Mouse (Mus musculus) hindbrain, embryonic 14.5 days (tissue): Measurements from ENCODE around the gene Olfr1040. TPM values are rescaled to one million over a fixed set of nuclear protein-coding genes. Genes with fewer than 3 reads are reported as not detected.
"Not testable (repeated sequence)": the region's sequence is repeated elsewhere in the genome, so short reads cannot be mapped to it uniquely, and the experiment has no call there.

Experiments used
- ATAC-seq: fragments of 200-750 bp; cut with Nextera tagmentation; 2 replicates; pipeline ENCODE4 v1.8.0; 2017; ENCODE audit warnings: moderate number of reproducible peaks, mild to moderate bottlenecking, moderate TSS enrichment, moderate library complexity; ENCODE audit not compliant: low FRiP score
- DNase-seq: peaks from one replicate; pipeline ENCODE4 v3.0.0-alpha.2; 2015; ENCODE audit warnings: low spot score
- H3K27ac ChIP-seq: fragments of 300-500 bp; sonication (generic); 2 replicates; pipeline ENCODE4 v1.5.1; 2014; ENCODE audit warnings: mild to moderate bottlenecking, moderate library complexity
- H3K27me3 ChIP-seq: fragments of 300-500 bp; sonication (generic); 2 replicates; pipeline ENCODE4 v1.6.1; 2014; ENCODE audit warnings: mild to moderate bottlenecking, low read length, mixed read lengths; ENCODE audit not compliant: control insufficient read depth, insufficient read depth
- H3K36me3 ChIP-seq: fragments of 300-500 bp; sonication (generic); replicated peaks from 2 replicates; pipeline ENCODE4 v1.6.1; 2014; ENCODE audit not compliant: control insufficient read depth, insufficient read depth
- H3K4me1 ChIP-seq: fragments of 300-500 bp; sonication (generic); replicated peaks from 2 replicates; pipeline ENCODE4 v1.6.1; 2014; ENCODE audit warnings: antibody characterized with exemption, low read length, mixed read lengths; ENCODE audit not compliant: control insufficient read depth, insufficient read depth
- H3K4me2 ChIP-seq: fragments of 300-500 bp; sonication (generic); replicated peaks from 2 replicates; pipeline ENCODE4 v1.6.1; 2014; ENCODE audit warnings: mild to moderate bottlenecking, moderate library complexity
- H3K4me3 ChIP-seq: fragments of 300-500 bp; sonication (generic); replicated peaks from 2 replicates; pipeline ENCODE4 v1.5.1; 2014; ENCODE audit warnings: mild to moderate bottlenecking, low read length
- H3K9ac ChIP-seq: fragments of 300-500 bp; sonication (generic); 2 replicates; pipeline ENCODE4 v1.6.1; 2014
- H3K9me3 ChIP-seq: fragments of 300-500 bp; sonication (generic); 2 replicates; pipeline ENCODE4 v1.6.1; 2016; ENCODE audit warnings: low read length; ENCODE audit not compliant: control insufficient read depth
- WGBS: fragments of 180-500 bp; shearing (Covaris S2); extraction: QIAGEN DNeasy Blood & Tissue Kit; methylation state at CpG from one replicate; pipeline ENCODE4 v1.1.7; 2014; 5-methylcytosine and 5-hydroxymethylcytosine counted together
- polyA plus RNA-seq: library from polyadenylated mRNA; unstranded; fragments of >200 nt; fragmentation: Nextera tagmentation; extraction: Ambion mirVana; gene quantifications from 2 replicates; pipeline ENCODE4 v1.2.1, GENCODE M21; 2014

Olfr1040 gene
- not detected in 2 replicates for polyA plus RNA-seq

- Histone ChIP-seq H3K4me1 (no peaks in the 10 kb centered on the region), H3K4me3 (no peak within 1 kb of the TSS), H3K9ac (no peak within 1 kb of the TSS), H3K27me3 (no peaks in the 10 kb centered on the region), H3K9me3 (no peaks in the 10 kb centered on the region), H3K4me2 (no peak within 1 kb of the TSS), H3K36me3 (no peaks in the 10 kb centered on the region), H3K27ac (no peak within 1 kb of the TSS)
- 86% methylated on average over 1 of the region's 1 CpGs for WGBS
- no peak for DNase-seq
- no peak for ATAC-seq
These were observed at the start of gene Olfr1040 for GRCm38 (mm10) chr2:86146632-86147031. Gene Olfr1040, minus strand, starts transcription at chr2:86146732.

GRCm38 (mm10) chr2:86195863-86196262 is 49.3 kb upstream of the Olfr1040 start:
- no peak for ATAC-seq
- 66% methylated on average over 1 of the region's 1 CpGs for WGBS

GRCm38 (mm10) chr2:86185583-86185982 is 39.1 kb upstream of the Olfr1040 start, which contains the start of gene Olfr52:
Gene Olfr52, minus strand, starts transcription at chr2:86185683.
- H3K36me3 ChIP-seq = no peaks in the 10 kb centered on the region
- H3K27me3 ChIP-seq = no peaks in the 10 kb centered on the region
- H3K4me2 ChIP-seq = no peak within 1 kb of the TSS
- DNase-seq (no peak), ATAC-seq (no peak)
- no peak within 1 kb of the TSS for H3K4me3 ChIP-seq
- no peak within 1 kb of the TSS for H3K9ac ChIP-seq
- H3K27ac ChIP-seq = no peak within 1 kb of the TSS
- no peaks in the 10 kb centered on the region for H3K4me1 ChIP-seq
- H3K9me3 ChIP-seq = no peaks in the 10 kb centered on the region

More at GRCm38 (mm10) chr2:86195863-86196262, 49.3 kb upstream of the Olfr1040 start:
- Histone ChIP-seq H3K9ac (no peak overlapping the region), H3K27me3 (no peaks in the 10 kb centered on the region), H3K36me3 (no peaks in the 10 kb centered on the region), H3K9me3 (no peaks in the 10 kb centered on the region), H3K27ac (no peak overlapping the region), H3K4me1 (no peaks in the 10 kb centered on the region), H3K4me3 (no peak overlapping the region), H3K4me2 (no peak overlapping the region)
- DNase-seq = no peak

- no peaks in the 10 kb centered on the region for H3K9me3 ChIP-seq
- H3K9ac ChIP-seq = no peak overlapping the region
- H3K36me3 ChIP-seq = no peaks in the 10 kb centered on the region
- ATAC-seq = no peak
- H3K4me2 ChIP-seq = no peak overlapping the region
- H3K27me3 ChIP-seq = no peaks in the 10 kb centered on the region
- H3K4me3 ChIP-seq = no peak overlapping the region
- 85% methylated on average over 3 of the region's 3 CpGs for WGBS
- no peak overlapping the region for H3K27ac ChIP-seq
- DNase-seq = no peak
- H3K4me1 ChIP-seq = no peaks in the 10 kb centered on the region
These were observed 33.4 kb upstream of the Olfr1040 start for GRCm38 (mm10) chr2:86179950-86180349.

GRCm38 (mm10) chr2:86177720-86178119 is 31.2 kb upstream of the Olfr1040 start, which contains the start of gene Olfr1044:
Gene Olfr1044, minus strand, starts transcription at chr2:86177820.
- Histone ChIP-seq H3K9ac (no peak within 1 kb of the TSS), H3K4me3 (no peak within 1 kb of the TSS), H3K4me2 (no peak within 1 kb of the TSS), H3K27ac (no peak within 1 kb of the TSS), H3K27me3 (no peaks in the 10 kb centered on the region), H3K4me1 (no peaks in the 10 kb centered on the region), H3K9me3 (no peaks in the 10 kb centered on the region), H3K36me3 (no peaks in the 10 kb centered on the region)
- DNase-seq = no peak
- no peak for ATAC-seq

GRCm38 (mm10) chr2:86175422-86175821 is 28.9 kb upstream of the Olfr1040 start:
- 87% methylated on average over 7 of the region's 7 CpGs for WGBS
- not testable (repeated sequence) for H3K4me1 ChIP-seq, H3K27ac ChIP-seq, H3K4me3 ChIP-seq, H3K27me3 ChIP-seq, H3K4me2 ChIP-seq, H3K9ac ChIP-seq, H3K9me3 ChIP-seq, H3K36me3 ChIP-seq, DNase-seq, ATAC-seq

GRCm38 (mm10) chr2:86167422-86167821 is 20.9 kb upstream of the Olfr1040 start, which contains the start of gene Olfr1043:
Gene Olfr1043, minus strand, starts transcription at chr2:86167522.
- Histone ChIP-seq H3K4me2 (no peak within 1 kb of the TSS), H3K4me3 (no peak within 1 kb of the TSS), H3K27me3 (no peaks in the 10 kb centered on the region), H3K36me3 (no peaks in the 10 kb centered on the region), H3K4me1 (no peaks in the 10 kb centered on the region), H3K27ac (no peak within 1 kb of the TSS), H3K9me3 (no peaks in the 10 kb centered on the region), H3K9ac (no peak within 1 kb of the TSS)
- 92% methylated on average over 2 of the region's 2 CpGs for WGBS
- no peak for ATAC-seq
- DNase-seq = no peak

GRCm38 (mm10) chr2:86161738-86162137 is 15.2 kb upstream of the Olfr1040 start, which contains the start of gene Olfr1042:
Gene Olfr1042, minus strand, starts transcription at chr2:86161838.
- ATAC-seq = no peak
- no peak within 1 kb of the TSS for H3K9ac ChIP-seq

GRCm38 (mm10) chr2:86135828-86136227 is 10.7 kb downstream of the Olfr1040 start, which contains the start of gene Olfr1039:
Gene Olfr1039, minus strand, starts transcription at chr2:86135928.
- Histone ChIP-seq H3K9me3 (no peaks in the 10 kb centered on the region), H3K4me3 (no peak within 1 kb of the TSS), H3K27ac (no peak within 1 kb of the TSS), H3K9ac (no peak within 1 kb of the TSS), H3K4me2 (no peak within 1 kb of the TSS), H3K36me3 (no peaks in the 10 kb centered on the region), H3K4me1 (no peaks in the 10 kb centered on the region), H3K27me3 (no peaks in the 10 kb centered on the region)
- WGBS = 95% methylated on average over 1 of the region's 1 CpGs
- ATAC-seq (no peak), DNase-seq (no peak)

More at GRCm38 (mm10) chr2:86161738-86162137, 15.2 kb upstream of the Olfr1040 start, which contains the start of gene Olfr1042:
- H3K4me1 ChIP-seq = no peaks in the 10 kb centered on the region
- no peak within 1 kb of the TSS for H3K4me2 ChIP-seq
- no peaks in the 10 kb centered on the region for H3K36me3 ChIP-seq
- no peak within 1 kb of the TSS for H3K27ac ChIP-seq
- WGBS = 91% methylated on average over 2 of the region's 2 CpGs
- no peaks in the 10 kb centered on the region for H3K9me3 ChIP-seq
- no peak for DNase-seq
- H3K27me3 ChIP-seq = no peaks in the 10 kb centered on the region
- H3K4me3 ChIP-seq = no peak within 1 kb of the TSS
